Mouse (Mus musculus) left cerebral cortex, postnatal 25 days (tissue): ENCODE results near the gene Man2a2. TPM values are rescaled to one million over a fixed set of nuclear protein-coding genes. Genes with fewer than 3 reads are reported as not detected.

Experiments used
- DNase-seq, 2 experiments: peaks; one replicate each; pipeline ENCODE4 v3.0.0; 2022; ENCODE audit warnings: low spot score in 2 of 2, mixed read lengths in 1 of 2
- intact Hi-C: fragments of 180-260 bp; cut with DNase I; formaldehyde crosslinking; loops from one replicate; pipeline ENCODE4 v1.15.1; 2025
- total RNA-seq, 2 experiments: library from RNA; stranded (reverse); gene quantifications; 2 replicates each; pipeline ENCODE4 v1.2.3; 2021

The Man2a2 gene
- total RNA-seq, 2 experiments from 2014 or later = 128 to 147 TPM

DNA sequence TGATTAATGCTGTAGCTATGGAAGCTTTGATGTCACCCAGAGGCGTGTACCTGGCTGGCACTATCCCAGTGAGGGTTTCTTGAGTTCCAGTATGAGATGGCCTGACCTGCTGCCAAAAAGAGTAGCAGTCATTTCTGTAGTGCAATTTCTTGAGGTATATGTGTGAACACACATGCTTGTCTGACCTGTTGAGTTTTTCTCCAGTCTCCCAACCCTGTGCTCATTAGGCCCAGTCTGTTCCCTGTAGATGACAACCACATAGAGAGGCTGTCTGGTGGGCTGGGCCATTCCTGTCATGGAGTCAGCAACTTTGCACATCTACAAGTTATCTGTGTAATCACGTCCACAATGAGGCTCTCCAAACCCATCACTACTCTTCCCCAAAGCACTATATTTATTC lies 55.4 kb downstream of the Man2a2 start:
- intact Hi-C loops = no loop called here
- no peak for DNase-seq

DNA sequence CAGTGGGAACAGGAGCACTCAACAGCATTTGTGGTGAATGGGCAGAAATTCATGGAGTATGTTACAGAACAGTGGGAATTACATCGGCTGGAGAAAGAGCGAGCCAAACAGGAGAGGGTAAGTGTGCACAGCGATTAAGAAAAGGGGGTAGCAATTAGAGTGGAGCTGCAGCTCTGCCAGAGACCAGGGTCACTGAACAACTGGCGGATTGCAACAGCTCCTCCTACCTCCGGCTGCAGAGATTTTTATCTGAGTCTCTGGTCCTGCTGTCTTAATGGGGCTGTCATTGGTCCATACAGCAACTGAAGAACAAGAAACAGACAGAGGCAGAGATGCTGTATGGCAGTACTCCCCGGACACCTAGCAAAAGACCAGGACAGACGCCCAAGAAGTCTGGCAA lies 60.4 kb downstream of the Man2a2 start:
- intact Hi-C loops = no loop called here

DNA sequence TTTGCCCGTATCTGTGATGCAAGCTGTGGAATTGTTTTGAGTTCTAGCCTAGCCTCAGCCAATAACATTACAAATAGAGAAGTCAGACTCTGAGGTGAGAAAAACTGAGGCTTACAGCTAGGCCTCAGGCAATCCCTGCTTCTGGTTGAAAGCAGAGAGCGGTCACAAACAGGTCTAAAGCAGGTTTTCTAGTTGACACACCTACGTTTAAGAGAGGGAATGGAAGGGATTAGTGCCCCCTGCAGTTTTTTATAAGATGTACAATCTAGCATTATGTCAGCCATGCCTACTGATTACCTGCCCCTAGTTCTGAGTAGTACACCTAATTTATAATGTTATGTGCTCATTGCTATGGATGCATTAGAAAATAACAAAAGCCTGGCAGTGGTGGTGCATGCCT lies 63.4 kb downstream of the Man2a2 start:
- no peak for DNase-seq
- intact Hi-C loops = no loop called here

More for the DNA sequence above, 60.4 kb downstream of the Man2a2 start:
- no peak for DNase-seq

DNA sequence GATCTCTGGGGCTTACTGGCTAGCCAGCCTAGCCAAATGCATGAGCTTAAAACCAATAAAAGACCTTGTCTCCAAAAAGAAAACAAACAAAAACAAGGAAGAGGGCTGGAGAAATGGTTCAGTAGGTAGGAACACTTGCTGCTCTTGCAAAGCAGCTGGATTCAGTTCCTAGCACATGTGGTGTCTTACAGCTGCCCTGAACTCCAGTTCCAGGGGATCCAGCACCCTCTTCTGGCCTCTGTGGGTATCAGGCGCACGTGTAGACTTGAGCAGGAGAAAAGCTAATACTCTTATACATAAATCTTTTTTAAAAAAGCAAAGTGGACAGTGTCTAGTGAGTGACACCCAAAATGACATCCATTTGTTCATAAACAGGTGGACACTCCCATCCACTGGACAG lies 69.7 kb downstream of the Man2a2 start:
- intact Hi-C loops = no loop called here
- no peak for DNase-seq

DNA sequence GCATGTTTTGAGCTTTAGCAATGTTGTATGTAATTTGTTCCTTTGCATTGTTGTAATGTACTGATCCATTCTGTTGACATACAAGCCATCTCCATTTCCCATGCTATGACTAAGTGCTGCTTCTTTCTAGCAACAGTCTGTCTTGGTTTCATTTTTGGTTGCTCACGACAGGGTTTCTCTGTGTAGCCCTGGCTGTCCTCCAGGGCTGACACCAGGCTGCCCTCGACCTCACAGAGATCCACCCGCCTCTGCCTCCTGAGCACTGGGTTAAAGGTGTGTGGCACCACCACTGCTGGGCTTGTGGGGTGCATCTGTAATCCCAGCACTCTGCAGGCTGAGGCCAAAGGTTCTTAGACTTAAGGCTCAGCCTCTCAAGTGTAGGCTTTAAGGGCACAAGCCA lies 71.6 kb downstream of the Man2a2 start:
- intact Hi-C loops = no loop called here
- DNase-seq = no peak

Other genes starting within 250 kb of the Man2a2 start
- 10 to 100 TPM; 17.4 to 20.5 TPM for gene Sema4b, start 184.5 kb downstream of the Man2a2 start, total RNA-seq
- gene Cib1, start 138.6 kb downstream of the Man2a2 start, total RNA-seq = 10 to 100 TPM; 18.4 to 19.9 TPM
- gene Gdpgp1, start 138.5 kb downstream of the Man2a2 start, total RNA-seq = 1 to 10 TPM; 5.9 to 6.6 TPM
- 1 to 10 TPM; 1.1 to 2.2 TPM for gene Ttll13, start 125.0 kb downstream of the Man2a2 start, total RNA-seq
- 10 to 100 TPM; 43.5 to 45.1 TPM for gene Ngrn, start 110.2 kb downstream of the Man2a2 start, total RNA-seq
- 10 to 100 TPM; 20.2 to 20.6 TPM for gene Vps33b, start 101.7 kb downstream of the Man2a2 start, total RNA-seq
- gene Prc1, start 76.9 kb downstream of the Man2a2 start, total RNA-seq = 1 to 10 TPM; 1.5 TPM
- gene Rccd1, start 46.9 kb downstream of the Man2a2 start, total RNA-seq = 10 to 100 TPM; 15.6 to 16.0 TPM
- gene Unc45a, start 30.4 kb downstream of the Man2a2 start, total RNA-seq = 10 to 100 TPM; 38.4 to 45.3 TPM
- gene Hddc3, start 28.3 kb downstream of the Man2a2 start, total RNA-seq = 10 to 100 TPM; 47.1 to 50.5 TPM
- gene Fes, start 16.6 kb upstream of the Man2a2 start, total RNA-seq = 1 to 10 TPM; 3.9 to 6.3 TPM
- 10 to 100 TPM; 31.4 to 38.7 TPM for gene Furin, start 34.1 kb upstream of the Man2a2 start, total RNA-seq
- 1 to 10 TPM; 3.1 to 4.3 TPM for gene Blm, start 163.7 kb upstream of the Man2a2 start, total RNA-seq